Mouse (Mus musculus): ENCODE measurements around the gene Mmd2.

Mmd2 gene

DNA sequence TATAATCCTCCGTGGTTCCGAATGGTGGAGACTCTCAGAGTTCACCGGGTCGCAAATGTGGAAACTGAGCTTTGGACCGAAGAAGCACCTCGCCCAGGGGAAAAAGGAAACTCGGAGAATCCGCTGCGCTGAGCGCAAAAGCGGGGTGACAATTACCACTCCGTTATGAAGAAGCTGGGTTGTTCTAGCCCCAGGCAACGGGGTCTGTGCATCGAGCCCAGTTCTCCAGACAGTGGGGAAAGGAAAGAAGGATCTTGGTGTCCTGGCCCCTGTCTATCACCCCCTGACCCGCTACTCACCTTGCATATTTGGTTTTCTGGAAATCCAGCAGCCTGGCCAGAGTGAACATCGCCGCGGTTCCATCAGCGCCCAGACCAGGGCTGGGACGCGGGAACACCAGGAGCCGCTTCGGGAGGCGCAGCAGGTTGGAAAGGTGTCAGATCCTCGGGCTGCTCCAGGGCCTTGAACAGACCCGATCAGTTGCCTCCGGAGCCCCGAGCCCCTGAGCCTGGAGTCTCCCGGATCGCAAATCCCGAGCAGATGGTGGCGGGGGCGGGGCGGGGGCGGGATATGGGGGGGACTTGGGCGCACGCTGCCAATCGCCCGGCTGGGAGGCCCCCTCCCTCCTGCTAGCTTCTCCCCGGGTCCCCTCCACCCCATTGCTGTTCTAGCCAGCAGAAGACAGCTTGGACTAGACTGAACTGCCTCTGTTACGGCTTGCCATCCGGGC is at the start of gene Mmd2:
TSS of gene Mmd2 (minus strand) at position 542 of the 730 bp plus-strand sequence.
- peak; percentile 84 for DNase-seq

DNA sequence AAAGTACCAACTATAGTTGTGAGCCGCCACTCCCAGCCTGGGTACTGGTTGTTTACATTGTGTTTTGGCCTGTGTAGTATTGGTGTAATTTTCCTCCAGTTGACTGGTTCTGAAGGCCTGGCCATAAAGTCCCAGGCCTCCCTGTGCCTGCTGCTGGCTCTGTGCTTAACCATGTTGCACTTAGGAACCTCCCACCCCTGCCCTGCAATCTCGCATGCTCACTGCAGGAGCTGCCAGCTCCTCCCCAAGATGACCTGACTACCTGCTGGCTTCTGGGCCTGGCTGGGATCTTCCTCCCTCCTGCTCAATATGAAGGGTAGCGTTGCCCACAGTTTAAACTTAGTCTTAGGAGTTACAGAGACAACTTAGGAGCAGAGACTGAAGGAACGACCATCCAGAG is 43.7 kb upstream of the Mmd2 start:
- no peak for DNase-seq

DNA sequence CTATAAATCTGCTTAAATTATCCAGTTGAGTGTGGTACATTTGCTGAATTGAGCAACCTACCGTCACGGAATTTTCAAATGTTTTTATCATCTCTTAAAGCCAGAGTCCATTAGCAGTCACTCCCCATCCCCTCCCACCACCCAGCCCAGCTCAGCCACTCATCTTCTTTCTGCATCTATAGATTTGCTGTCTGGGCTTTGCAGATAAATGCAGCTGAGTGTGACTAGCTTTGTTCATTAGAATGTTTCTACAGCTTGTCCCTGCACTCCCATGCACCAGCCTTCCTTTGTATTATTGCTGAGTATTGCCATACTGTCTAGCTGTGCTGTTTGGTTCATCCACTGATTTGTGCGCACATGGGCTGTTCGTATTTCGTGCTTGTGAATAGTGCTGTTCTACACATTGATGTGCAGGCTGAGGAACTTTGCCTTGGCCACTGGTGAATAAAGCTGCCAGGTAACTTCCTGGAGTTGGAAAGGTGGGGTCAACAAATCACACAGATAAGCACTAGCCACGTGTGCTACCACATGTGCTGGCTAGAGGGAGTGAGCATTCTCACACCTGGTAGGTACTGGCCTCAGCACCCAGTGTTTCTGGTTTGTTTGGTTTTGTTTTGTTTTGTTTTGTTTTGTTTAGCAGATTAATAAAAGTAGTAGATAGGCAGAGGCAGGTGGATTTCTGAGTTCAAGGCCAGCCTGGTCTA is 42.3 kb upstream of the Mmd2 start:
- DNase-seq: no peak

DNA sequence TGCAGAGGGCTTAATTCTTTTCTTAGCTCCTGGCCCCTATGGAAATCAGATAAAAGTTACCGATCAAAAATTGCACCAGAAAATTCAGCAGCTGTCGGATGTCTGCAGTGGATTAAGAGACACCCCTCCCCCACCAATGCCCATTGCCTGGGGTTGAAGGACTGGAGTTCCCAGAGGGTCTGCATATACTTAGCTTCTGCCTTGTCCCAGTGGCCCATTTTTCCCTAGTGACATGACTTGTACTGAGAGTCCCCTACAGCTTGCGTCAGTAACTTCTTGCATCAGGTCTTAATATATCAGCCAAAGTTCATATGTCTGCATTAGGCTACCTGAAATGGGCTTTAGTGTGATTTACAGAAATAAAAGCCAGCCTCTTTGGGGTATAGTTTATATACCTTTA is 41.8 kb upstream of the Mmd2 start:
- no peak for DNase-seq

DNA sequence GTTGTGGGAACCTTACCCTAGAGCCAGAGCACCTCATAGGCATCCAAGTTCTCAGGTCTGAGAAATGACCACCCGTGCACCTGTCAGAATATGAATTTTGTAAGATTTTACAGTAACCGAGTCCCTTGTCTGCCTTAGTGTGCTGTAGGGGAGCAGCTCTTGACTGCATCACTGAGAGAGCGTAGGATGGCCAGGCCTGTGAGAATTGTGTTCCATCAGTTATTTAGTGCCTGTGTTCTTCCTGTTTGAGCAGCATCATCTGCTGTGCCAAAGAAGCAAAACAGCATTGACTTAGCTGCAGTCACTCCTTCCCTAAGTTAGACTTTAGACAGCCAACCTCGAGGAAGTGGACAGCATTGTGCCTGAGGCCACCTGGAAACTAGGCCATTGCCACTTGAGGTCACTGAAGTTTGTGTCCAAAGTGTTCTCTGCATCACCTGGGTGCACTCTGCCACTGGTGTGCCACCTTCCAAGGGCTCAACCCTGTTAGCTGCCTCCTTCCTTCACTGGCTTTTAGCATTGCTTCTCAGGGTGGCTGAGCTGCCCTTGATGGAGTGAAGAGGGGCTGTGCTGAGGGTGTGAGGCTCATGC is 41.0 kb upstream of the Mmd2 start:
- peak; percentile 52 for DNase-seq

DNA sequence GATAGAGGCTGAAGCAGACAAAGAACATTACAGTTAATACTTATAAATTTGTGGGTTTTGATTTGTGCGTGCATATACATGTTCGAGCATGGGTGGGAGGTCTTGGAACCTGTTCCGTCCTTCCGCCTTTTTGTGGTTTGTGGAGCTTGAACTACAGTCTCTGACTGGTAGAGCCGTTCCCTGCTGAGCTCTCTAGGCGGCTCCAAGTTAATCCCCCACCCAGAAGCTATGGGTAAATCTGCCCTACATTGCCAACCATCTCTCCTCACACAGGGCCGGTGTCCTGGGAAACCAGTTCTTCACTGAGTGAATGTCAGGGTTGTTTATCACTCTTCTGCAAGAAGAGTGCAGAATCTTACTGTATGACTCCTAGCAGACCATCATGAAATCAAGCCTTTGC is 39.6 kb upstream of the Mmd2 start:
- DNase-seq: no peak

DNA sequence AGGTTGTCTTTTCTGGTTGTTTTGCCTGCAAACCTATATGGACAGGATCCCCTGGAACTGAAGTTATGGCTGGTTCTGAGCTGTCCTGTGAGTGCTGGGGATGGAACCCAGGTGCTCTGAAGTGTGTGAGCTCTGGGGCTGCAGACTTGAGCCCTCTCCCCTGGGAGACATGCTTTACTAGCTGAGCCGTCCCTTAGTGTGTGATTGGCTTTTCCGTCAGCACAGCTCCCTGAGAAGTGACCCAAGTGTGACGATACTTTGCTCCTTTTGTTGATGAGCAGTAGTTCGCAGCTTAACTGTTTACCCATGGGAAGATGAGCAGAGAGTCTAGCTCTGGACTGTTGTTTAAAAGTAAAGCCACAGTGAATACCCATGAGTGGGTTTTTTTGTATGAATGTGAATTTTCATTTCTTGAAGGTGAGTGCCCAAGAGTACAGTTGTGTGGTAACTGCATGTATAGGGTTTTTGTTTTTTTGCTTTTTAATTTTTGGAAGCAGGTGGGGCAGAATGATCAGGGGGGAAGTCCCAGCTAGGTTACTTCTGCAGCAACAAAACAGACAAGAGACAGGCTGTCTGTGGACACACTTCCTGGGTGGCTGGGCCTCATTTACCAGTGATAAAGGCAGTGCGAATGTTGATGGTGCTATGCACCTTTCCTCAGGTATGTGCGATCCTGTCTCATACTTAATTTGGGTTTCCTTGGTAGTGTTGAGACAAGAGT is 32.9 kb upstream of the Mmd2 start:
- no peak for DNase-seq

DNA sequence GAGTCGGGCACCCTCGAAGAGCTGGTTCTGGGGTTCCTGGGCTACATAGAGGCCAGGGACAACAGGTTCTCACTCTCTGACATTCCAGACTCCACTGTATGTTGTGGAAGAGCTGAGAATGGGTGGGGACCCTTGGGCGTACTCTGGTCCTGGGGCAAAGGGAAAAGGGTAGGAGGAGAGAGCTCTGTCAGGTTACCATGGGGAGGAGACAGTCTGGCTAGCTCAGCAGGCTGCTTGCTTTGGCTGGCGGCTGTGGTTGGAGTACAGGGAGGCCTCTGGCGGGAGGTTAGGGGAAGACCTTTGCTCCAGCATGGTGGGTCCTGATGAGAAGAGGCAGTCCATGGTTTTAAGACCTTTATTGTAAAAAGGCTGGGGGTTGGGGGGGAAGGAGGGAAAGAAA is 31.5 kb upstream of the Mmd2 start:
- no peak for DNase-seq

DNA sequence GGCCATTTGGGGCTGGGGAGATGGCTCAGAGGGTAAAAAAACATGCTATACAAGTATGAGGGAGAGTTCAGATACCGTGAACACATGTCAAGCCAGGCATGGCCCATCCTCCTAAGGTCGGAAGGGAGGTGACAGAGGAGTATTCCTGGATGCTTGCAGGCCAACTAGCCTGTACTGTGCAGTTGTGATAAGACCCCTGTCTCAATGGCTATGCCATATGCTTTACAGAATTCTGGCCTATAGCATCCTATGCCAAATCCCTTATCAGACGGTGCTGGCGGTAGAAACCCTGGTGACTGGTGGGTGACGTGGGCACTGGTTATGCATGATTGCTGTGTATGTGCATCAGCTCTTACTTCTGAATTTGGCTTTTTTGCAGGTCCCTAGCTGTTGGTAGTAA is 29.2 kb upstream of the Mmd2 start:
- DNase-seq: no peak

DNA sequence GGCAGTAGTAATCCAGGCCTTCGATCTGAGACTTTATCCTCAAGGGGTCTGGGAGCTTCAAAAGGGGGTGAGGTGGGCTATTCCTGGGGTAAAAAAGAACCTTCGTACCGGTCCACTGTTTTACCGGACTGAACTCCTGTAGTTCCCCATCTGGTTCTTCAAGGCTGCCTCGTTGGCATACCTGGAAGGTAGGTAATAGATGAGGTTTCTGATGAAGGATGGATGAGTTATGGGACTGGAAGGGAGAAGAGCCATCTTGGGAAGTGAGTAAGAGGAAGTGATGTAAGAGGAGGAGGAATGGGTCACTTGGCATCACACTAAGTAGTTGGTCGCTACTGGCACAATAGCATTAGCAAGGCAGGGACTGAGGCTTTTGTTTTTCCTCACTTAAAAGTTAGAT is 21.6 kb upstream of the Mmd2 start:
- no peak for DNase-seq

DNA sequence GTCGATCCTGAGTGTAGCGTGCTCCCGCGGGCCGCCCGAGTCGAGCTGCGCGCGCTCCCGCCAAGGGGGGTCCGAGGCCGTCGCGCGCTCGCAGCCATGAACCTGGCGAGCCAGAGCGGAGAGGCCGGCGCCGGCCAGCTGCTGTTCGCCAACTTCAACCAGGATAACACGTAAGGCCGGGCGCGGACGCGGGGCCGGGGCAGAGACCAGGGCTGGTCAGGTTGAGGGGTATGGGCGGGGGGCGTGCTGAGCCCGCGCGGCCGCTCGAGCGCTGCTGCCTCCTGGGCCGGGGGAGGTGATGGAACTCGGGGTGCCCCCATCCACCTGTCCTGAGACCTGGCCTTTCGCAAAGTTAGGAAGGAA is 21.0 kb upstream of the Mmd2 start:
- no peak for DNase-seq

DNA sequence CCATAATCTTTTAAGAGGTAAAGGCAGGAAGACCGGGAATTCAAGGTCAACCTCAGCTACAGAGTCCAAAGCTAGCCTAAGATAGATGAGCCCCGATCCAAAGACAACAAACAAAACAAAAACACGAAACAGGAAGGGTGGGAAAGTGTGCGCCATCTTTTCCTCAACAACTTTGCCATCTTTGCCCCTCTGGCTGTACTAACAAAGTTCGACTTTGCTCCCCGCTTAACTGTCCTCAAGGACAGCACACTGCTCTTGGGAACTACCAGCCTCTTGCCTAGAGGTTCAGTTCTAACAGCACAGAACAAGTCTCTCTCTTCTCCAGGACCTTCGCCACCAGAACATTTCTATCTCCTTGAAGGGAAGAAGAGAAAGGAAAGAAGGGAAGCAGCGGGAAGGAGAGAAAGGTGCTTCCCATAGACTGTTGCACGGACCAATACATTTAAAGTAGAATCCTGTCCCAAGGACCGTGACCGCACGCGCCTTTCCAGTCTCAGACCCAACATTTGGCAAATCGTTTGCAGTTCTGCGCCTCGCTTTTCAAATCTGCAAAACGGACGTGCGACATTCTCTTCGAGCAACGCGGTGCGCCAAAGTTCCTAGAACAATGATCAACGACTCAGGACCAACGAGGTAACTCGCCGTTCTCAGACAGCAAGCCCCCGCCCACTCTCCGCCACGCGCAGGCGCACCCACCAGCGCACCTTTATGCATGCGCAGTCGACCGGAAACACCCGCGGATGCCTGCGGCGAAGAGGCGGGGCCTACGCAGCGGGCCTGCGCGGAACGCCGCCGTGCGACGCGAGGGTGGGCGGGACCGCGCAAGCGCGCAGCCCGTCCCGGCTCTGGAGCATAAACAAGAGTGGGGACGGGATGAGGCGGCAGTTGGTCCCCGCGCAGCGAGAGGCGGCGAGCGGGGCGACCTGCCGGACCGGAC is 20.4 kb upstream of the Mmd2 start:
- DNase-seq: peak; percentile 97

DNA sequence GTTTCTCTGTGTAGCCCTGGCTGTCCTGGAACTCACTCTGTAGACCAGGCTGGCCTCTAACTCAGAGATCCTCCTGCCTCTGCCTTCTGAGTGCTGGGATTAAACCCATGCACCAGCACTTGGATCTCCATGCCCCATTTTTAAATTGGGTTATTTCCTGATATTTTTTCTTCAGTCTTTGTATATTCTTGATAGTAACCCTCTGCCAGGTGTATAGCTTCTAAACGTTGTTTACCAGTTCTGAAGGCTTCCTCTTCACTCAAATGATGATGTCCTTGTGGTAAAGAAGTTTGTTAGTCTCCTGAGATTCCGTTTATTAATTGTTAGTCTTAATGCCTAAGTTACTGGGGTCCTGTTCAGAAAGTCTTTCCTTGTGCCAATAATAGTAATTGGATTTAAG is 18.8 kb upstream of the Mmd2 start, which contains the start of gene Wipi2:
TSS of gene Wipi2 (plus strand) at position 301 of the 400 bp plus-strand sequence.
- DNase-seq: no peak

DNA sequence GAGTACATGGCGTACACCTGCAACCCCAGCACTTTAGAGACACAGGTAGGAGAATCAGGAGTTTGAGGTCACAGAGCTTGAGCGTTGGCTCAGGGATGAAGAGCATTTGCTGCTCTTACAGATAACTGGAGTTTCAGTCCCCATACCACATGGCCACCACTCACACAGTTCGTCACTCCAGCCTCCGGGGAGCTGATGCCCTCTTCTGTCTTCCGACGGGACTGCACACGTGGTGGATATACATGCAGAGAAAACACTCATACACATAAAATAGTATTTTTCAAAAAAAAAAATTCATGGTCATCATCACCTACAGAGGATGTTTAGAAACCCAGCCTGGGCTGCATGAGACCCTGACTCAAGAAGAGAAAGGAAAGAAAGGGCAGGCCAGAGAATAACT is 14.5 kb upstream of the Mmd2 start:
- DNase-seq: no peak

DNA sequence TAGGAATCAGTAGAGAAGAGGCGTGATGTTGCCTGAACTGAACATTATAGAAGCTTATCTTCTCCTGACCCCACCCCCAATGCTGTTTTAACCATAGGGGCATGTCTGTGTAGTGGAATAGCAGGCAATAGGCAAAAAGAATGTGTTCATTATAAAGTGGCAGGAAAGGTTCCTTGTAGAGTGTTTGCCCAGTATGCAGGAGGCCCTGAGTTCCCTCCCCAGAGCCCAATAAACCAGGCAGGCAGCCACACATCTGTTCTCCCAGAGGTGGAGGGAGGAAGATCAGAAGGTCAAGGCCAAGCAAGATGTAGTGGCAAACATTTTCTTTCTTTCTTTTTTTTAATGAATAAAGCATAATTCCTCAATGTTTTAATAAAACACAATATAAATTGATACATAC is 13.5 kb upstream of the Mmd2 start:
- DNase-seq: no peak

DNA sequence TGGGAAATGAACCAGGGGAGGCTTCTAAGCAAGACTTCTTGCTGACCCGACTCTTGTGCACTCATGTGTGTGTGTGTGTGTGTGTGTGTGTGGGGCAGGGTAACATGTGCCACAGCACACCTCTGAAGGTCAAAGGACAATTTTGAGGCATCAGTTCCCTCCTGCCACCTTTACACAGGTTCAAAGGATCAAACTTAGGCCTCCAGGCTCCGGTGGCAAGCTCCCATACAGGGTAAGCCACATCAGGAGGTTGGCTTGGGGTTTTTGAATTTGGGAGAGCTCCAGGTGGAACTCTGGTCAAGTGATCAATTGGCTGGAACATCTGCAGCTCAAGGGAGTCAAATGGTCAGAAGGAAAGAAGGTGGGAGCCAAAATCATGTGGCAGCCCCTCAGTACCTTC is 12.8 kb upstream of the Mmd2 start:
- DNase-seq: no peak

DNA sequence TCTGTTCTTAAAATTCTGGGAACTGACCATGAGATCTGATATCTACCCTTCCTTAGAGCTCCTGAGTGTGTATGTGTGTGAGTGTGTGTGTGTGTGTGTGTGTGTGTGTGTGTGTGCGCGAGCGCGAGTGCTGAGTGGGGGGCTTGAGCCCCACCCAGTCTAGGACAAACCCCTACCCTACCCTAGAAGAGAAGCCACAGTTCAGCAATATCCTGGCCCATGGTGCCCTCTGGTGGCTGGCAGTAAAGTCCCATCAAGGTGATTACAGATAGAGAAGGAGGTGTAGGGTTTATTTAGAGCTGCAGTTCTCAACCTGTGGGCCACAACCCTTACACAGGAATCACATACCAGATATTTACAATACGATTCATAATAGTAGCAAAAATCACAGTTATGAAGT is 11.3 kb upstream of the Mmd2 start:
- peak; percentile 42 for DNase-seq

DNA sequence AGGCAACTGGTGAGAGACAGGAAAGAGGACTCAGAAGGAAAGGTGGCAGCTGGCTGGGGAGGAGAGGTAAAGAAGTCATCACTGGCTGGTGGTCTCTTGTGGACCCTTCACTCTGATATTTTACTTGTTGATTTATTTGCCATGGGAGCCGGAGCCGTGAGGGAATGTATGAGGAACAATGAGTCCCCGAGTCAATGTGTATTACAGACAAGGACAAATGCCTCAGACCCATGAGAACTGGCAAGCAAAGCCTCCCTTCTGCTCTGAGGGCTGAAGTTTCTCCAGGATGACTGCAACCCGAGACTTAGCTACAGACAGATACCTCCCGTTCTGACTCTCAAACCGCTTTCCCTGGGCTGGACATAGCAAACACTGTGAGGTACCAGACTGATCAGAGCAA is 7.7 kb upstream of the Mmd2 start:
- DNase-seq: no peak

DNA sequence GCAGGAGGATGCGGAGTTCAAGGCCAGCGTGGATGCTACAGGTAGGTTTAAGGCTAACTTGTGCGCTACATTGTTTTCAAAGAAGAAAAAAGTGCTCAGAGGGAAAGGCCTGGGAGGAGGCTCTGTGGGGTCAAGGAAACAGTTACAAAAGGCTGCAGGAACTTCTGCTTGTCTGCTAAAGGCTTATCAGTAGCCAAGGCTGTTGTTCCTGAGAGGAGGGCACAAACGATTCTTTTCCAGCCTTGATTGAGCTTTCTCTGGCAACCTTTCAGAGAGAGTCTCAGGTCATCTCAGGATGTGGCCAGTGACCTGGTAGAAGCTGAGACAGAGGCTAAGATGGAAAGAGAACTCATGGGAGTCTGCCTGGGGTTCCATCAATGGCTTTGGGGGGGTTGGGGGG is 7.0 kb upstream of the Mmd2 start:
- no peak for DNase-seq

DNA sequence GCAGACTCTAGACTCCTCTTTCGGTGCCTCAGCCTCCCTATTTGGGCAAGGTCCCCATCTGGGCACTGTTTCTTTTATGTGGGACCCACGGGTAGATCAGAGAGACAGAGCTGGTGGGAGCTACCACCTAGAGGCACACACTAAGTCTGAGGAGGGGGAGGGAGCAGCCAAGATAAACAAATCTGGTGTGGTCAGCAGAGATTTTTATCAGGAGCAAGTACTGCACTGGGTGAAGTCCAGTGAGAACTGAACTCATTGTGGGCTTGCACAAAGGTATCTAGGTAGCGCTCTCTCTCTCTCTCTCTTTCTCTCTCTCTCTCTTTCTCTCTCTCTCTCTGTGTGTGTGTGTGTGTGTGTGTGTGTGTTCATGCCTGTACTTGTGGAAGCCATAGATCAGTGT is 5.9 kb upstream of the Mmd2 start:
- no peak for DNase-seq

DNA sequence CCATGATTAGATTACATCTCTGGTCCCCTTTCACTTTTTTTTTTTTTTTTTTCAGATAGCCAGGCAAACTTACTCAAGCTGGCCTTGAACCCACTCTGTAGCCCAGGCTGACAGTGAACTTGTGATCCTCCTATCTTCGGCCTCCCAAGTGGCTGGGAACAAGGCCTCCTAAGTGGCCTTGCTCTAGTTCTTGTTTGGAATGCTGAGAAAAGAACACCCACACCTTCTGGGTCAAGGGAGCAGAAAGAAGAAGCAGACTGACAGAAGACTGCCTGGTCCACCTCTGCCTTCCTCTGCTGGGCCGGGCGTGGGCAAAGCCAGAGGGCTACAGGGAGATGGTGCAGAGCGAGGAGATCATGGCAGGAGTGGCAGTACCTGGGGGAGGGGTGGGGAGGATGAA is 1.8 kb upstream of the Mmd2 start:
- DNase-seq: no peak

DNA sequence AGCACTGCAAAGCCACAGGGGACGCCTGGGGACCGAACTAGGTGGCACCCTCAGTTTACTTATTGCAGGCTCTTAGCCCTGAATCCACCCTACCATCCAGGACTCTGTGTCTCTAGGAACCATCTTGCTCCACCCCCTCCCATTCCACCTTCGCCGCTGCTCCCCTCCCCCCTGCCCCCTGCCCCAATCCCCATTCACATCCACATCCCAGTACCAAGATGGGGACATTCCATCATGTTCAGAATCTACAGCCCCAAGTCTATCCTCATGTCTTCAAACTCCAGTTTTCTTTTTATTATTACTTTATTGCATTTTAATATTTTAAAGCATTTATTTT is 357 bp upstream of the Mmd2 start:
- no peak for DNase-seq

DNA sequence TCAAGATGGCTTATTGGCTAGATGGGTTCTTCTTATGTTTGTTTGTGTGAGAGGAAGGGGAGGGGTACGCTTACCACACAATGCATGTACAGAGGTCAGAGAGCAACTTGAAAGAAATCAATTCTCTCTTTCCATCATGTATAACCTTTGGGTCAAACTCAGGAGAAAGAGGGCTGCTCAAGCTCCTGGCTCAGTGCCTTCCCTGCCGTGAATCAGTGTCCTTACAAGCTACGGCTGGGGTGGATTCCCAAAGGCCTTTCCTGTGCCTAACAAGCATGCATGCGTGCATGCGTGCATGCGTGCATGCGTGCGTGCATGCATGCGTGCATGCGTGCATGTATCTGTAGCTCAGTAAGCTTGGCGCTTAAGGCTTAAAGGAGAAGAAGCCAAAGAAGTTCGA is 3.3 kb downstream of the Mmd2 start:
- no peak for DNase-seq

Data from layer of hippocampus, adult 9-11 months (tissue).